Mouse (Mus musculus) testis, adult 2 months (tissue): ENCODE data around the gene Epc2.

ENCODE experiments used
- CTCF ChIP-seq: fragments of 200-500 bp; IDR thresholded peaks from 2 replicates; pipeline ENCODE4 v1.5.1; 2012; ENCODE audit warnings: low read depth, mild to moderate bottlenecking, inconsistent platforms, low read length, moderate library complexity; ENCODE audit not compliant: control insufficient read depth, insufficient read depth, insufficient replicate concordance
- POLR2A ChIP-seq: fragments of 200-500 bp; IDR thresholded peaks from 2 replicates; pipeline ENCODE4 v1.6.1; 2012; ENCODE audit warnings: low read depth, mild to moderate bottlenecking, inconsistent platforms, low read length, moderate library complexity; ENCODE audit not compliant: control insufficient read depth

DNA sequence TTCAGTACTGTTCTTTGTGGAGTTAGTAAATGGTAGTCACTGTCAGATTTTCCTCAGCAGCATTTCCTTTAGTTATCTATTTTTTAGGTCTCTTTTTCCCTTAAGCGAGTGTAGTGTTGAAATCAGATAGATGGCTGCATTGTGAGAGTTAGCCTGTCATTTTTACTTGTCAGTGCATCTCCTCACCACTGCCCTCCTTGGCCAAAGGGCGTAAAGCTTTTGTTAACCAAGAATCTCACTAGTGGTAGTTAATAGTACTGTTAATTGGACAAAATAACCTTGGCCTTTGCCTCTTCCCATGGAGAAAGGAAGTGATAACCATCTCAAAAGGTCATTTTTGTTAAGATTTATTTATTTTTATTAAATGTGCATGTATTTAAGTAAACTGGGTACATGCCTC lies 6.5 kb downstream of the Epc2 start:
- no peak for TF ChIP-seq CTCF
- TF ChIP-seq POLR2A = no peak
